Mouse (Mus musculus) ES-Bruce4 (cell line): Measurements from ENCODE around the gene C77080.

ENCODE experiments used
- CTCF ChIP-seq: IDR thresholded peaks from one replicate; pipeline ENCODE4 v1.8.1; 2011; ENCODE audit warnings: low read depth, low read length
- EP300 ChIP-seq: IDR thresholded peaks from 2 replicates; pipeline ENCODE4 v1.6.1; 2011; ENCODE audit warnings: low read depth, low read length; ENCODE audit not compliant: insufficient read depth
- POLR2A ChIP-seq: IDR thresholded peaks from one replicate; pipeline ENCODE4 v1.8.1; 2011; ENCODE audit warnings: low read length; ENCODE audit not compliant: insufficient read depth

GRCm38 (mm10) chr4:129304306-129304705 is 43.1 kb upstream of the C77080 start:
- no peak for TF ChIP-seq CTCF
- no peak for TF ChIP-seq POLR2A
- no peak for TF ChIP-seq EP300
